Mouse (Mus musculus): ENCODE results near the gene Rnf41. TPM values are rescaled to one million over a fixed set of nuclear protein-coding genes. Genes with fewer than 3 reads are reported as not detected.

Rnf41 gene
- total RNA-seq, 2 experiments from 2014 or later: 49.9 to 50.9 TPM

DNA sequence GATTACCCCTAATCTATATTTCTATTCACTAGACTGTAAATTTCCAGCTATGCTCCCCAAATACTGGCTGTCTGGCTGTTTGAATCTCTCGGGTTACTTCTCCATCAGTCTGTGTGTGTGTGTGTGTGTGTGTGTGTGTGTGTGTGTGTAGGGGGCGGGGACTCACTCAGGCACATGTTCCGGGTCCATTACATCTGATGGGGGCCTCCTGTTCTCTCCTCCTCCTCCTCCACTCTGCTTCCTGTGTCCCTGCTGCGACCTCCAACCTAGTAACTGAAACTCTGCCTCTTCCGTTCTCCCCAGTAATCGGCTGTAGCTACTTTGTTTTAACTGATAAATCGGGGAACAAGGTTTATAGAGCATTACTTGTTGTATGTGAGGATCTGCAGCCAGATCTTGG is 13.1 kb downstream of the Rnf41 start:
- DNase-seq (ENCODE audit: low spot score in 2 of 2): no peak

DNA sequence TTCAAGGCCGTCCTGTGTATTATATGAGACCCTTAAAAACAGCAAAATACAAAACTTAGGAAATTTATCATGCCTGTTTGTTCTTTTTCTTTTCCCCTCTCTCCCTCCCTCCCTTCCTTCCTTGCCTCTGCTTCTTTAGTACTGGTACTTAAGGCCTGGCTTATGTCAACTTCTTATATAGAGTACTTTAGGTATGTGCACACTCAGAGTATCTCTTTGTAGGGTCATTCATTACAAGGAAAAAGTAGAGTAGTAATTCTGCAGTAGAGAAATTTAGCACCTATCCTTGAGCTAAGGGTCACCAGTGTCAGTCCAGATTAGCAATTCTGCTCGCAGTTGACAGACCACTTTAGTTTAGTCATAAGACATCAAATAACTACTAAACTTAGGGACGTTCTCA is 13.8 kb downstream of the Rnf41 start:
- no peak for DNase-seq (ENCODE audit: low spot score in 2 of 2)

DNA sequence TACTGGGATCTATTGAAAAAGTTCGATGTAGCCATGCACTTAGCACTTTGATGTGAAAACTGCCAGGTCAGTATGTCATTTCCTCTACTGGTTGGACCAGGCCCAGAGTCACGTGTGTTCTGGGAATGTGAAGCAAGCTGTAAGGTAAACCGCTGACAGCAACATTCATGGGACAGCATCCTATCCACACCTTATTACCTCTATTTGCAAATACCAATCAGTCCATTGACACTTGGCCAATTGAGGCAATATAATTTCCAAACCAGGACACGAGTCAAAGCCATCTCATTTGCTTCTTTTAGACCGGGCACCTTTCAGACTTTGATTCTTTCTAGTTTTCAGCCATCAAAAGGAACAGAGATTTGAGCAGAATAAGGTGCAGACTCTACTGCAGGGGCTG is 17.6 kb downstream of the Rnf41 start:
- no peak for DNase-seq (ENCODE audit: low spot score in 2 of 2)

DNA sequence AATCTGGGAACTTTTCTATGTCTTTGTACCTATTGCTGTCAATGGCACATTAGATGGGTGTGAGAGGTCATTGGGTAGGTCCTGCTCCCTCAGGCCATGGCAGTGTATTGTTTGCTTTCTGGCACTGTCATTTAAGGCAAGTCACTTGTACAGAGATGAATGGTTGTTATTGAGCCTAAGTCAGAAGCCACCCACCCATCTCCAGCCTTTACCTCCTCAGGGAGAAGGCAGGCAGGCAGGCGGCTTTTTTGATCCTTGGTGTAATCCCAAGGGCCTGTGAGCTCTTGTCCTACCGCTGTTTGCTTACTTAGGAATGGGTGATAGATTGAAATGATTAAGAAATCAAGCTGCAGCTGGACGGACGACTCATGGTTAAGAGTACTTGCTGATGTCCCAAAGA is 18.0 kb downstream of the Rnf41 start:
- DNase-seq (ENCODE audit: low spot score in 2 of 2): no peak

DNA sequence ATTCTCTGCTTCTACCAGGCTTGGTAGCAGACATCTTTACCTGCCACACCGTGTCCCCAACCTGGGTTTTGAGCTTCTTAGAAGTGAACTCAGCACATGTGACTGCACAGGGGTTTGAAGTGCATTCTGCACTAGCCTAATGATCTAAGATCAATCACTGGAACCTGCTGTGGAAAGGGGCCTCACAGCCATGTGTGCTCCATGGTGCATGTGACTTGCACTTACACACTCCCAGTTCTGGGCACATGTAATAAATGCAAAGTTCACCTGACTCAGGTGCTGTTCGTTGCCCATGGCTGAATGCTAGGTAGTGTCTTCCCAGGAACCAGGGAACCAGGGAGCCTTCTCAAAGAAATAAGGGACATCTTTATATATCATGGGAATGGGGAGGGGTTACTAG is 22.0 kb downstream of the Rnf41 start:
- DNase-seq (ENCODE audit: low spot score in 2 of 2): no peak

DNA sequence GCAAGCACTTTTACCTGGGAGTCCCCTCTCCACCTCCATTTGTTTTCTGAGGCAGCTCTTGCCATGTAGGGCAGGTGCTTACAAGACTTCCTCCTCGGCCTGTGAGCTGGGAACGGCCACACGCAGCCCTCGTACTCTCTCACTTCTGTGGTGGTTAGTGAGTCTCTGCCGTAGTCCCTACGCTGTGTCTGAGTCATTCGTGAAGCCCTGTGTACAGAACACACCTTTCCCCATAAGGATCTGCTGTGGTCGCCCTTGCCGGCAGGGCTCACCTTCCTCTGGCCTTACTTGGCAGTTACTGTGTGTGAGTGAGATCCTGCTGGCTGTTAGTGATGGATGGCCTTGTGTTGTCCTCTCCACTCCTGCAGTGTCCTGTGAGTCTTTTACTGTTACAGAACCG is 23.2 kb downstream of the Rnf41 start:
- no peak for DNase-seq (ENCODE audit: low spot score in 2 of 2)

DNA sequence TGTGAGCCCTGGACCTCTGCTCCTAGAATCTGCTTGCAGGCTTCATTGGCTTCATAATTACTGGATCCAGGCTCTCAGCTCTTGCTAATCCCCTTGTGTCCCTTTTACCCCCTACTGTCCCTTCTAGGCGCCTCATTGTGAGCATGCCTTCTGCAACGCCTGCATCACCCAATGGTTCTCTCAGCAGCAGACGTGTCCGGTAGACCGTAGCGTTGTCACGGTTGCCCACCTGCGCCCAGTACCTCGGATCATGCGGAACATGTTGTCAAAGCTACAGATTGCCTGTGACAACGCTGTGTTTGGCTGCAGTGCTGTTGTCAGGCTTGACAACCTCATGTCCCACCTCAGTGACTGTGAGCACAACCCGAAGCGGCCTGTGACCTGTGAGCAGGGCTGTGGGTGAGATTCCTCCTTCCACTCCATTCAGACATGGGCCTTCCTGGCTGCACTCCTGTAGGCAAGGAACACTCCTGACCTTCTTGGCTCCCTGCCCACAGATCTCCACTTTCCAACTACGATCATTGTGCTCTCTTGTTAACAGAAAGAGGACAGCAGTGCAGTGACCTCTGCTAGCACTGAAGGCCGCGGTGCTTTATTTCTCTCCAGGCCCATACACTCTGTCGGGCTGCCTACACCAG is 23.8 kb downstream of the Rnf41 start:
- DNase-seq (ENCODE audit: low spot score in 2 of 2): peak in 1 of 2 experiments; percentile 49

DNA sequence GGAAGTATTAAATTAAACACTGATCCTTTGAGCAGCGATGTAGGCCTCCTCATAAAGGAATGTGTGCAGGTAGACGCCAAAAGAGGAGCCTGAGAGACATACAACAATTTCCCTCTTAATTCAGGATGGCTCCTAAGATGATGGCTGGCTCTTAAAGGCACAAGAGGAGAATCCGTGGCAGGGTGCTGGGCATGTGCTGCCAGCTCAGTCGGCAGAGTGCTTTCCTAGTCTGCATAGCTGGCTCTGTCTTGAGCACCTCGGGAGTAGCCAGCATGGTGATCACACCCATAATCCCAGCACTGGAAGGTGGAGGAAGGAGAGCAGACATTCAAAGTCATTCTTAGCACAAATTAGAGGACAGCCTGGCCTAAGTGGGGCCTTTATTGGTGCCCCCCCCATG is 24.4 kb downstream of the Rnf41 start:
- no peak for DNase-seq (ENCODE audit: low spot score in 2 of 2)

DNA sequence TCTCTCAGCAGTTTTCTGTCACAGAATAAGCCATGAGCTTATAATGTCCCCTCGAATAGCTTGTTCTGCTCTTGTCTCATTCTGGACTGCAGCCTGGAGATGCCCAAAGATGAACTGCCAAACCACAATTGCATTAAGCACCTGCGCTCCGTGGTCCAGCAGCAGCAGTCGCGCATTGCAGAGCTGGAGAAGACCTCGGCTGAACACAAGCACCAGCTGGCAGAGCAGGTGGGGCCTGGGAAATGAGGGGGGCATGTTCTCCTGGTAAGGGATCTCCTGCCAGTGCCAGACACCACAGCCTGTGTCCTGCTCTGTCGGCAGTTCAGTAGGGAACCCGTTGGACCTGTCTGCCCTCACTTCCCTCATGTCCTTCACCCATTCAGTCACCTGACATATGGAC is 24.9 kb downstream of the Rnf41 start:
- DNase-seq (ENCODE audit: low spot score in 2 of 2): no peak

DNA sequence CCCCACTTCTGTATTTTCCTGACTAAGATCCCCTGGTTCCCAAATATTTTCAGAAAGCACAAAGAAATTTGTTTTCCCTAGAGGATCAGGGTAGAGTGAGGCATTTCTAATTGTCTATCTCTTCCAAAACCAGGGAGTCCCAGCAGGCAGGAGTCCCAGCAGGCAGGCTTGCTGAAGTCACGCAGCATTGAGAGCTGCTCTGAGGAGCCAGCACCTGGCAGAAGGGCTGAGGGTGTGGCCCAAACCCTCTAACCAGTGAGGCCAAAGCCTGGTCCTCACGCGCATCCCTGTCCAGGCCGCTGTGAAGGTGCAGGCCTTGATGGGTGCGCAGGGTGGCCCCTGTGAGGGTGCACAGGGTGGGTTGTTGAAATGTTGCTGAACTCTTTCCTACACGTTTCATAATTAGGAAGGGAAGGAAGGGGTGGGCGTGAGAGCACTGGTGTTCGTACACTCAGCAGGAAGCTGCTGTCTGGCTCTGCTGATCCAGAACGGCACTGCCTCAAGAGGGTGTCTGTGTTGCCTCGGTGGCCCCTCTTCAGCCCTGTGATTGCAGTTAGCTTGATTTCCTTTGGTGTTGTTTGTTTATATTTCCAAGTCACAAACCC is 27.3 kb downstream of the Rnf41 start:
- no peak for DNase-seq (ENCODE audit: low spot score in 2 of 2)

DNA sequence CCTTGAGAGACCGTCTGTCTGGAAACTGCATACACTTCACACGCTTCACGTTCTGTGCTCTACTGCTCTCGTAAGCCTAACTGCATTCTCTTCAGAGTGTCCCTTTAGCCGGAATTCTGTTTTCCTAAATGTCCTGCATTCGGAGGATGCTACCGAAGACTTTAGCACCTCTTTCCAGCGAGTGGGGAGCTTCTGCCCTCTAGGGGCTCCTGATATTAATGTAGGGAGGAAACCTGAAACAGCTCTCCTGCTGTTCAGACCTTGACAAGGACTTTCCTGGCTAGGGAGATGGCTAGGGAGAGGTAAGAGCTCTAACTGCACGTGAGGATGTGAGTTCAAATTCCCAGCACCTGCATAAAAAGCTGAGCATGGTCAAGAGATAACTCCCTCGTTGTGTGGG is 28.9 kb downstream of the Rnf41 start:
- DNase-seq (ENCODE audit: low spot score in 2 of 2): no peak

DNA sequence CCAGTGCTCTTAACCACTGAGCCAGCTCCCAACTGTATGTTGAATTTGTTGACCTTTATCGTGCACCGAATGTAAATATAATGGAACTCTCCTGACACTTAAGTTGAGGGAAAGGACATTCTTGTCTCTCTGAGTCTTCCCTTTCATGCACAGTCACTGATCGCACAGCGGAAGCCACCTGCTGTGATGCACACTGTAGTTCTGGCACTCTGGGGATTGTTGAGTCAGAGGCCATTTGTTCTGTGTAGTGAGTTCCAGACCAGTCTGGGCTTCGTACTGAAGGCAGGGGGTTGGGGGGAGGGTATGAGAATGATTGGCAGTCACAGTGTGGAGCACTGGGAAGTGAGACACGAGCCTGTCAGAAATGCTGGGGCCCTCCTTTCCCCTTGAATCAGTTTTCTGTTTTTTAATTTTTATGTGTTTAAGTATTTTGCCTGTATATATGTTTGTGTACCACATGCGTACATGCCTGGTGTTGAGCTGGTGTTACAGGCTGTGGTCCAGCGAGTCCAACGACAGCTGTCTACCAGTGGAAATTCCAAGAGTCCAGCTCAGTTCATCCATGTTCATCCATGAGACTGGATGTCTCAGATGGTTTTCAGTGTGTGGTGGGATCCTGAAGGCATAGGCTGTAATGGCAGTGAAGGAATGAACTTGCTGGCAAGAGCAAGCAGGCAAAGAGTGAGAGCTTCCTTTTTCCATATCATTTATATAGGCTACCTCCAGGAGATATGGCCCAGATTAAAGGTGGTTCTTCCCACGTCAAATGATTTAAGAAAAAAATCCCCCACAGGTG is 30.1 kb downstream of the Rnf41 start:
- DNase-seq (ENCODE audit: low spot score in 2 of 2): no peak

DNA sequence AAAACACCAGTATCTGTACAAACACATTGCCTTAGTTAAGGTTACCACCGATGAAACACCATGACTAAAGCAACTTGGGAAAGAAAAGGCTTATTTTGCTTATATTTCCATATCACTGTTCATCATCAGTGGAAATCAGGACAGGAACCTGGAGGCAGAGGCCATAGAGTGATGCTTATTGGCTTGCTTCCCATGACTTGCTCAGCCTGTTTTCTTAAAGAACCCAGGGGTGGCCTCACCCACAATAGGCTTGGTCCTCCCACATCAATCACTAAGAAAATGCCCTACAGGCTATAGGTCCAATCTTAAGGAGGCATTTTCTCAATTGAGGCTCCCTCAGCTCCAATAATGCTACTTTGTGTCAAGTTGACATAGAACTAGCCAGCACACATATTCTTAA is 31.3 kb downstream of the Rnf41 start:
- DNase-seq (ENCODE audit: low spot score in 2 of 2): no peak

DNA sequence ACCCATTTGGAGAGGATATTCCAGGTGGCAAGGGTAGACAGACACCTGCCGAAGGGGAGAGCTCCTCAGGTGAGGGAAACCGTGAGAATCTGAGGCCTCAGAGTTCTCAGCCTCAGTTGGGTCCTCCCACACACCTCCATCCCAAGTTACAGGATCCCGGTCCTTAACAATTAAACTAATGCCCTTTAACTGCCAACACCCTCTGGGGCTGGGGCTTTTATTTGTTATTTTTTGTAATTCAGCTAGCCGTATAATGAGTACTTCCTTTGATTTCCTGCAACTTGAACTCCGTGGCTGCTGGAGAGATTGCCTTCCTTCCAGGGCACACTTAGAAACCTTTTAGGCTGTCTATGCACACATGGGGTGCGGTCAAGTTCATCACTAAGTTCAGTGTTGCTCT is 32.9 kb downstream of the Rnf41 start:
- no peak for DNase-seq (ENCODE audit: low spot score in 2 of 2)

DNA sequence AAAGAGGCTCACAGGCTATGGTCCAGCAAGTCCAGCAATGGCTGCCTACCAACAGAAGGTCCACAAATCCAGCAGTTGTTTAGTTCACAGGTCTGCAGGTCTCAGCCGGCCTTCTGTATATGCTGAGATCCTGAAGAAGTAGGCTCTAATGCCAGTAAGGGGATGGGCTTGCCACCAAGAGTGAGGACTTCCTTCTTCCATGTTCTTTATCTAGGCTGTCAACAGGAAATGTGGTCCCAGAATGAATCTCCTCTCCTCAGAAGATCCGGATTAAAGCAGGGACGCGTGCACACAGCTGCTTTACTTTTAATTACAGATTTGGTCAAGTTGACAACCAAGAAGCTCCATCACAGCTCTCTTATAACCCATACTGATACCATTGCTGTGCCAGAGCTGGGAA is 34.0 kb downstream of the Rnf41 start:
- no peak for DNase-seq (ENCODE audit: low spot score in 2 of 2)

DNA sequence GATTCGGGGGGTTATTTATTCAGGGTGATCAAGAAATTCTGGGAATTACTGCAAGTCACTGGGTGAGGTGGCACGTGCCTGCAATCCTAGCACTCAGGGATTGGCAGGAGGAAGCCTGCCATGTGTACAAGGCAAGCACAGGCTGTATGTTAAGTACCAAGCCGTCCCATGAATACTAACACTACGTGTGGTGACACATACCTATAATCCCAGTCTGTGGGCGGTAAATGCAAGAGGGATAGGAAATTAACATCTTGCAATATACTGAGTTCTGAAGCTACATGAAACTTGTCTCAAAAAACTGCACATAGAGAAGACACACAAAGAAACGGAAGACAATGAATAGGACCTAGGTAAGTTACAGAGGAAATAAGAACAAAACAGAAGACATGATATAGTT is 39.6 kb downstream of the Rnf41 start:
- DNase-seq (ENCODE audit: low spot score in 2 of 2): no peak

DNA sequence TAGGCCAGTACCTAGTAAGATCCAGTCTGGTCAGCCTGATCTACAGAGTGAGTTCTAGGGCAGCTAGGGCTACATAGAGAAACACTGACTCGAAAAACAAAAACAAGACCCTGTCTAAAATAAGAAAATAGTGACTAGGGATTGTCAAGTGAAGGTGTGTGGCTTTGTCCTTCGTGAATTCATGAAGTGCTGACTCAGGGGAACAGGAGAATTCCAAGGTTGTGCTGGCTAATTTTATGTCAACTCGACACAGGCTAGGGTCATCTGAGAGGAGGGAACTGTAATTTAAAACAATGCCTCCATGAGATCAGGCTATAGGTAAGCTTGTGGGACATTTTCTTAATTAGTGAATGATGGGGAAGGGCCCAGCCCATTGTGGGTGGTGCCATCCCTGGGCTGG is 43.0 kb downstream of the Rnf41 start:
- DNase-seq (ENCODE audit: low spot score in 2 of 2): no peak

DNA sequence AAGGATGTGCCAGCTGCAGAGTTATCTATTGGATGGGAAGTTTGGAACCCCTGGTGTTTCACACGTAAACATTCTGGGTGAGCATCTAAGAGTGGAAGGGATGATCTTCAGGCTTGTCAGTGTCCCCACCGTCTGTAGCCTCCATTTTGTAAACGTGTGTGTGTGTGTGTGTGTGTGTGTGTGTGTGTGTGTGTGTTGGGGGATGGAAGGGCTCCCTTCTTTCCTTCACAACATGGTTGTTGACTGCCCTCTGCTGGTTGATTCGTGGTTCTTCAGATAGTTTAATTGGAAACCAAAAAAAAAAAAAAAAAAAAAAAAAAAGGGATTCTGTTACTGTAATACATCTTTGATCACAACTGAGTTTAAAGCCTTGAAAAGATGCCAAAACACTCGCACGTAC is 43.8 kb downstream of the Rnf41 start:
- DNase-seq (ENCODE audit: low spot score in 2 of 2): peak in 1 of 2 experiments; percentile 62

DNA sequence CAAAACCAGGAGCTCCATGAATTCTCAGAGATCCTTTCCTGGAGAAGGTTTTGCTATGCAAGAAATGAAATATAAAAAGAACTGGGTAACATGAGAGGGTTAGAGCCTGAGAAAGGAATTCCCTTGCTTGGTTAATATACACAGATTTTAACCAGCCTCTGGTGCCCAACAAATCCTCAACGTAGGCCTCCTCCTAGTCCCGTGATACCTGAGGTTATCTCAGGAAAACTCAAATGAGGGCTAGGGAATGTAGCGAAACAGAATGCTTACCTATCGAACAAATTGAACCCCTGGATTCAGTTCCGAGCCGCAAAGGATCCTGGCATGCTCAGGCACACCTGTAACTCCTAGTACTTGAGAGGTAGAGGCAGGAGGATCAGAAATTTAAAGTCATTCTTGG is 46.2 kb downstream of the Rnf41 start:
- no peak for DNase-seq (ENCODE audit: low spot score in 2 of 2)

DNA sequence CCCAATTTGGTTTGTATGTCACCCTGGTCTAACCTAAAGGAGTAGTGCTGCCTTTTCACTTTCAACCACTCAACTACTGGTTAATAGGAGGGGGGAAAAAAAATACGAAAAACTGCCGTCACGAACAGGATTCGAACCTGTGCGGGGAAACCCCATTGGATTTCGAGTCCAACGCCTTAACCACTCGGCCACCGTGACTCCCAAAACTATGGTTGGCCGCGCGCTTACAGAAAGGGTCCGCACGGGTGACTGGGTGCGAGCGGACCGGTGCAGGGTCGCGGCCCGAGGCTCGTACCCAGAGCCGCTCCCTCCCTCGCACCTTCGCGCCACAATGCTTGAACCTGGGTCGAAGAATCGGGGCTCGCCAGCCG is 46.9 kb downstream of the Rnf41 start:
- DNase-seq (ENCODE audit: low spot score in 2 of 2): peak; percentile 91 to 94

DNA sequence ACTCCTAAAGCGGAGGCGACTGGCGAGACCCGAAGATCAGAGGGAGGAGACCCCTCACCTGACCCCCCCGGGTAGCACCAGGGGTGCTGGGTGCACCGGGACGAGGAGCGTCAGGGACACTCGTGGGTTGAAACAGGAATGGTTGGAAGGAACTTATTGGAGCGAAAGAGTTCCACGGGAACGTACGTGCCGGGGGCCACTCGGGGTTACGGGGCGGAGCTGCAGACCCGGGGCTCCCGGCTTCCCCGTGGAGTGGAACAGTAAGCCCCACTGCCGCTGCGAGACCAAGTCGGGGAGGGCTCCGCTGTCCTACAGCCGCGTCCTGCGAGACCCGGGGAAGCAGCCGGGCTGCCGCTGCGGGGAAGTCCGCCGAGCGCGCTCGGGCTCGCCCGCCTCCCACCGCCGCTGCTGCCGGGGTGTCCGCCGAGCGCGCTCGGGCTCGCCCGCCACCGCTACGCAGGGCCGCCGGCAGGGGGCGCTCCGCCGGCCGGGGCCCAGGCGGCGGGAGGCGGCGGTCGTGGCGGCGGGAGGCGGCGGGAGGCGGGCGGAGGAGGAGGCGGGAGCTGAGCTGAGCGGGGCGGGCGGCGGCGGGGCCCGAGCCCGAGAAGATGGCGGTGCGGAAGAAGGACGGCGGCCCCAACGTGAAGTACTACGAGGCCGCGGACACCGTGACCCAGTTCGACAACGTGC is 47.4 kb downstream of the Rnf41 start, which contains the start of gene Smarcc2:
Smarcc2 (plus strand) TSS at position 530 of the 690 bp plus-strand sequence.
- DNase-seq (ENCODE audit: low spot score in 2 of 2): peak; percentile 67 to 73

Data from adrenal gland, postnatal 4 days (tissue).